Mouse (Mus musculus) MEL (cell line): Measurements from ENCODE around the gene Ror2. TPM values are rescaled to one million over a fixed set of nuclear protein-coding genes. Genes with fewer than 3 reads are reported as not detected.

Source experiments
- DNase-seq: peaks from one replicate; pipeline ENCODE4 v3.0.0; 2011; ENCODE audit warnings: low read depth, low spot score
- H3K27ac ChIP-seq: 2 replicates; pipeline ENCODE4 v1.5.1; 2012; ENCODE audit warnings: low read depth, mild to moderate bottlenecking, control low read depth, low read length, moderate library complexity; ENCODE audit not compliant: control insufficient read depth
- H3K27me3 ChIP-seq, 2 experiments: fragments of 150-350 bp in 1 of 2; sonication (generic) in 1 of 2; 2 replicates each; pipeline ENCODE4 v1.6.1; 2012; ENCODE audit warnings: low read length in 2 of 2, mild to moderate bottlenecking in 2 of 2, improper control_type of control experiment in 1 of 2, moderate library complexity in 1 of 2; ENCODE audit not compliant: insufficient read depth in 2 of 2, control insufficient read depth in 1 of 2
- H3K36me3 ChIP-seq, 2 experiments: 2 replicates each; pipeline ENCODE4 v1.6.1; 2012 to 2014; ENCODE audit warnings: low read length in 2 of 2, improper control_type of control experiment in 1 of 2, inconsistent platforms in 1 of 2, mild to moderate bottlenecking in 1 of 2; ENCODE audit not compliant: insufficient read depth in 2 of 2, control insufficient read depth in 1 of 2
- H3K4me1 ChIP-seq, 2 experiments: fragments of 150-350 bp in 1 of 2; sonication (generic) in 1 of 2; 2 replicates each; pipeline ENCODE4 v1.6.1; 2012; ENCODE audit warnings: low read length in 2 of 2, improper control_type of control experiment in 1 of 2, mild to moderate bottlenecking in 1 of 2; ENCODE audit not compliant: insufficient read depth in 2 of 2, control insufficient read depth in 1 of 2
- H3K4me3 ChIP-seq, 2 experiments: fragments of 150-350 bp in 1 of 2; sonication (generic) in 1 of 2; 2 replicates each; pipeline ENCODE4 v1.5.1; 2012; ENCODE audit warnings: low read depth in 2 of 2, low read length in 2 of 2, mild to moderate bottlenecking in 2 of 2, moderate library complexity in 2 of 2, control low read depth in 1 of 2, improper control_type of control experiment in 1 of 2; ENCODE audit not compliant: control insufficient read depth in 1 of 2, insufficient read depth in 1 of 2
- H3K79me2 ChIP-seq: 2 replicates; pipeline ENCODE4 v1.6.1; 2012; ENCODE audit warnings: mild to moderate bottlenecking, low read length, moderate library complexity; ENCODE audit not compliant: control insufficient read depth, poor library complexity, insufficient read depth
- H3K9ac ChIP-seq: 2 replicates; pipeline ENCODE4 v1.6.1; 2012; ENCODE audit warnings: low read depth, mild to moderate bottlenecking, control low read depth, low read length, moderate library complexity; ENCODE audit not compliant: control insufficient read depth, poor library complexity, severe bottlenecking
- H3K9me3 ChIP-seq: fragments of 150-350 bp; sonication (generic); replicated peaks from 2 replicates; pipeline ENCODE4 v1.6.1; 2012; ENCODE audit warnings: mild to moderate bottlenecking, low read length, improper control_type of control experiment, moderate library complexity; ENCODE audit not compliant: insufficient read depth
- BHLHE40 ChIP-seq: IDR thresholded peaks from 2 replicates; pipeline ENCODE4 v1.6.1; 2012; ENCODE audit warnings: low read depth, mild to moderate bottlenecking, inconsistent platforms, low read length, improper control_type of control experiment, borderline replicate concordance
- CHD2 ChIP-seq: IDR thresholded peaks from 2 replicates; pipeline ENCODE4 v1.6.1; 2011; ENCODE audit warnings: low read length, improper control_type of control experiment
- CTCF ChIP-seq, 3 experiments: IDR thresholded peaks in 2 of 3; conservative IDR thresholded peaks in 1 of 3; 2 replicates each; pipeline ENCODE4 v1.5.1; 2011 to 2012; ENCODE audit warnings: low read length in 3 of 3, low read depth in 2 of 3, mild to moderate bottlenecking in 2 of 3, improper control_type of control experiment in 1 of 3, inconsistent platforms in 1 of 3, mixed read lengths in 1 of 3, moderate library complexity in 1 of 3; ENCODE audit not compliant: control insufficient read depth in 1 of 3, insufficient read depth in 1 of 3, poor library complexity in 1 of 3, severe bottlenecking in 1 of 3
- E2F4 ChIP-seq: IDR thresholded peaks from 2 replicates; pipeline ENCODE4 v1.6.1; 2011; ENCODE audit warnings: low read depth, low read length, improper control_type of control experiment, borderline replicate concordance
- EP300 ChIP-seq, 2 experiments: IDR thresholded peaks; 2 replicates each; pipeline ENCODE4 v1.6.1; 2011; ENCODE audit warnings: improper control_type of control experiment in 2 of 2, low read length in 2 of 2, low read depth in 1 of 2, mild to moderate bottlenecking in 1 of 2
- GABPA ChIP-seq: IDR thresholded peaks from 2 replicates; pipeline ENCODE4 v1.6.1; 2012; ENCODE audit warnings: low read depth, mild to moderate bottlenecking, inconsistent platforms, low read length, improper control_type of control experiment, moderate library complexity
- HCFC1 ChIP-seq: IDR thresholded peaks from 2 replicates; pipeline ENCODE4 v1.6.1; 2012; ENCODE audit warnings: low read depth, mild to moderate bottlenecking, inconsistent platforms, low read length, improper control_type of control experiment, moderate library complexity
- KAT2A ChIP-seq: conservative IDR thresholded peaks from 2 replicates; pipeline ENCODE4 v1.6.1; 2012; ENCODE audit warnings: low read depth, low read length, improper control_type of control experiment, inconsistent platforms
- MAX ChIP-seq: IDR thresholded peaks from 2 replicates; pipeline ENCODE4 v1.6.1; 2011; ENCODE audit warnings: low read length, improper control_type of control experiment
- MAZ ChIP-seq: IDR thresholded peaks from 2 replicates; pipeline ENCODE4 v1.6.1; 2012; ENCODE audit warnings: low read depth, mild to moderate bottlenecking, inconsistent platforms, low read length, improper control_type of control experiment
- MEF2A ChIP-seq: IDR thresholded peaks from 2 replicates; pipeline ENCODE4 v1.6.1; 2014; ENCODE audit warnings: low read depth, mild to moderate bottlenecking, inconsistent platforms, low read length, improper control_type of control experiment; ENCODE audit not compliant: poor library complexity, insufficient replicate concordance, severe bottlenecking; ENCODE audit errors: extremely low read depth
- MXI1 ChIP-seq: IDR thresholded peaks from 2 replicates; pipeline ENCODE4 v1.6.1; 2011; ENCODE audit warnings: mild to moderate bottlenecking, low read depth, low read length, improper control_type of control experiment
- NELFE ChIP-seq: IDR thresholded peaks from 2 replicates; pipeline ENCODE4 v1.6.1; 2011; ENCODE audit warnings: low read depth, low read length, improper control_type of control experiment
- POLR2AphosphoS2 ChIP-seq: IDR thresholded peaks from 2 replicates; pipeline ENCODE4 v1.6.1; 2011; ENCODE audit warnings: low read length, improper control_type of control experiment
- POLR2AphosphoS5 ChIP-seq: IDR thresholded peaks from 2 replicates; pipeline ENCODE4 v1.6.1; 2012; ENCODE audit warnings: low read depth, borderline replicate concordance, mild to moderate bottlenecking, inconsistent platforms, low read length, moderate library complexity, mixed read lengths
- RAD21 ChIP-seq: IDR thresholded peaks from 2 replicates; pipeline ENCODE4 v1.6.1; 2011; ENCODE audit warnings: mild to moderate bottlenecking, low read depth, low read length, improper control_type of control experiment
- RCOR1 ChIP-seq: IDR thresholded peaks from 2 replicates; pipeline ENCODE4 v1.6.1; 2012; ENCODE audit warnings: low read depth, mild to moderate bottlenecking, inconsistent platforms, low read length, improper control_type of control experiment
- SMC3 ChIP-seq: IDR thresholded peaks from 2 replicates; pipeline ENCODE4 v1.6.1; 2011; ENCODE audit warnings: low read depth, low read length, improper control_type of control experiment
- TAL1 ChIP-seq: IDR thresholded peaks from 2 replicates; pipeline ENCODE4 v1.6.1; 2012; ENCODE audit warnings: mild to moderate bottlenecking, inconsistent platforms, low read length, moderate library complexity, mixed read lengths
- TBP ChIP-seq: IDR thresholded peaks from 2 replicates; pipeline ENCODE4 v1.8.0; 2011; ENCODE audit warnings: low read depth, low read length, improper control_type of control experiment
- TCF12 ChIP-seq: IDR thresholded peaks from 2 replicates; pipeline ENCODE4 v1.6.1; 2014; ENCODE audit warnings: low read depth, mild to moderate bottlenecking, inconsistent platforms, low read length, improper control_type of control experiment, moderate library complexity
- USF2 ChIP-seq, 2 experiments: IDR thresholded peaks; 2 replicates each; pipeline ENCODE4 v1.6.1; 2011 to 2012; ENCODE audit warnings: improper control_type of control experiment in 2 of 2, low read length in 2 of 2, borderline replicate concordance in 1 of 2, inconsistent platforms in 1 of 2, low read depth in 1 of 2, mild to moderate bottlenecking in 1 of 2; ENCODE audit not compliant: insufficient read depth in 1 of 2
- ZC3H11A ChIP-seq: IDR thresholded peaks from 2 replicates; pipeline ENCODE4 v1.6.1; 2012; ENCODE audit warnings: low read depth, mild to moderate bottlenecking, inconsistent platforms, low read length, improper control_type of control experiment
- ZKSCAN1 ChIP-seq: IDR thresholded peaks from 2 replicates; pipeline ENCODE4 v1.6.1; 2012; ENCODE audit warnings: low read depth, mild to moderate bottlenecking, inconsistent platforms, low read length, improper control_type of control experiment, moderate library complexity
- ZNF384 ChIP-seq: IDR thresholded peaks from 2 replicates; pipeline ENCODE4 v1.6.1; 2012; ENCODE audit warnings: low read depth, mild to moderate bottlenecking, inconsistent platforms, low read length, improper control_type of control experiment
- polyA plus RNA-seq, 2 experiments: library from polyadenylated mRNA; stranded (reverse) in 1 of 2; unstranded in 1 of 2; fragments of >175 nt in 1 of 2; fragments of >200 nt in 1 of 2; gene quantifications; 2 replicates each; pipeline versions ENCODE4 v1.2.1 to v1.2.4; 2012; ENCODE audit warnings: low replicate concordance in 2 of 2, low read depth in 1 of 2; ENCODE audit not compliant: insufficient read length in 2 of 2, insufficient read depth in 1 of 2, missing spikeins in 1 of 2
- total RNA-seq: library from RNA; depleted of rRNA; stranded (reverse); fragments of 300-350 nt; gene quantifications from 2 replicates; pipeline ENCODE4 v1.2.3, GENCODE M21; 2012

The Ror2 gene
- total and polyA plus RNA-seq, 3 experiments, result not detected

GRCm38 (mm10) chr13:53110249-53110578 lies 175.7 kb downstream of the Ror2 start:
- Histone ChIP-seq H3K36me3 (no peaks in the 10 kb centered on the region), H3K9ac (no peak overlapping the region), H3K79me2 (no peaks in the 10 kb centered on the region), H3K27ac (no peak overlapping the region), H3K4me3 (no peak overlapping the region), H3K9me3 (no peaks in the 10 kb centered on the region), H3K27me3 (no peaks in the 10 kb centered on the region), H3K4me1 (no peaks in the 10 kb centered on the region)
- no peak for TF ChIP-seq TCF12
- TF ChIP-seq POLR2AphosphoS5, result no peak
- no peak for TF ChIP-seq USF2 (IDR thresholded peaks at IDR 0.05; ENCODE audit: borderline replicate concordance in 1 of 2, insufficient read depth in 1 of 2, low read depth in 1 of 2, low read length in 2 of 2)
- no peak for TF ChIP-seq HCFC1
- TF ChIP-seq TBP, result no peak
- no peak for TF ChIP-seq GABPA
- no peak for TF ChIP-seq ZNF384
- TF ChIP-seq POLR2AphosphoS2, result no peak
- TF ChIP-seq KAT2A, result no peak
- TF ChIP-seq E2F4, result no peak
- TF ChIP-seq MXI1, result no peak
- TF ChIP-seq CHD2, result no peak
- TF ChIP-seq EP300 (IDR thresholded peaks at IDR 0.05; ENCODE audit: low read depth in 1 of 2, low read length in 2 of 2), result no peak
- TF ChIP-seq MAX, result no peak
- no peak for TF ChIP-seq CTCF (IDR thresholded peaks at IDR 0.05 in 2 of 3, conservative IDR thresholded peaks at IDR 0.05 in 1 of 3; ENCODE audit: control insufficient read depth in 1 of 3, insufficient read depth in 1 of 3, low read depth in 2 of 3, low read length in 3 of 3, poor library complexity in 1 of 3, severe bottlenecking in 1 of 3)
- no peak for DNase-seq

GRCm38 (mm10) chr13:53109560-53110248 lies 176.2 kb downstream of the Ror2 start:
- H3K79me2 ChIP-seq, result no peaks in the 10 kb centered on the region
- no peak overlapping the region for H3K27ac ChIP-seq
- no peaks in the 10 kb centered on the region for H3K36me3 ChIP-seq
- H3K9ac ChIP-seq, result no peak overlapping the region
- H3K4me1 ChIP-seq, result no peaks in the 10 kb centered on the region
- H3K4me3 ChIP-seq, result no peak overlapping the region
- H3K27me3 ChIP-seq, result no peaks in the 10 kb centered on the region
- DNase-seq, result peak; percentile 31
- no peaks in the 10 kb centered on the region for H3K9me3 ChIP-seq
- TF ChIP-seq ZKSCAN1 (no peak), CTCF (IDR thresholded peaks at IDR 0.05 in 2 of 3, conservative IDR thresholded peaks at IDR 0.05 in 1 of 3; ENCODE audit: control insufficient read depth in 1 of 3, insufficient read depth in 1 of 3, low read depth in 2 of 3, low read length in 3 of 3, poor library complexity in 1 of 3, severe bottlenecking in 1 of 3) (peak; percentile 10 to 51 (median 44); a peak in 5 of 6 replicates), BHLHE40 (no peak), KAT2A (no peak), TCF12 (no peak), RAD21 (peak; percentile 10), MEF2A (no peak), ZC3H11A (no peak), MAZ (no peak), RCOR1 (no peak), ZNF384 (no peak), TAL1 (no peak), SMC3 (peak; percentile 25), POLR2AphosphoS2 (no peak), TBP (no peak), NELFE (no peak)
